Mouse (Mus musculus): Measurements from ENCODE around the gene Pex10. TPM values are rescaled to one million over a fixed set of nuclear protein-coding genes. Genes with fewer than 3 reads are reported as not detected.

Pex10 gene
- total and polyA plus RNA-seq, 3 experiments = 9.2 to 21.9 (median 15.6) TPM

GRCm38 (mm10) chr4:155075137-155075536, 8.3 kb downstream of the Pex10 start:
- in situ Hi-C loops (cut with MboI; ENCODE audit: low pct_ligation_motif_present, low pct_unique_long_range_greater_than_20kb, low sequenced_read_pairs) (no loop called here), dilution Hi-C loops (cut with MboI; ENCODE audit: extremely low pct_ligation_motif_present, extremely low pct_unique_long_range_greater_than_20kb, low sequenced_read_pairs) (no loop called here)
- no peaks in the 10 kb centered on the region for H3K27me3 ChIP-seq (replicated peaks)
- DNase-seq (ENCODE audit: extremely low read depth) = no peak
- H3K4me1 ChIP-seq (ENCODE audit: control insufficient read depth in 1 of 2, insufficient read depth in 2 of 2) = no peaks in the 10 kb centered on the region
- H3K36me3 ChIP-seq (replicated peaks in 1 of 2; ENCODE audit: control insufficient read depth in 1 of 2, insufficient read depth in 1 of 2, low read length in 1 of 2) = peaks cover 77 to 85% of the 10 kb centered on the region in 2 experiments
- TF ChIP-seq HCFC1 (IDR thresholded peaks at IDR 0.05; ENCODE audit: low read depth, low read length) (no peak), POLR2A (IDR thresholded peaks at IDR 0.05; ENCODE audit: low read depth, low read length) (0 out of 2 replicates have a peak, but pooled peaks have one; percentile 15)
- no peak overlapping the region for H3K4me2 ChIP-seq (ENCODE audit: insufficient read depth, low read depth, poor library complexity, severe bottlenecking)
- H3K4me3 ChIP-seq (replicated peaks in 1 of 3; ENCODE audit: low read depth in 2 of 3, low read length in 2 of 3, poor library complexity in 1 of 3) = no peak overlapping the region
- no peaks in the 10 kb centered on the region for H3K9me3 ChIP-seq (replicated peaks; ENCODE audit: low read length)
- H3K79me2 ChIP-seq (replicated peaks; ENCODE audit: control insufficient read depth, extremely low read depth, insufficient read depth, poor library complexity, severe bottlenecking) = peaks cover 22% of the 10 kb centered on the region
- no peak overlapping the region for H3K27ac ChIP-seq (ENCODE audit: insufficient read depth, low read depth)
- H3K9ac ChIP-seq (ENCODE audit: insufficient read depth, low read depth) = no peak overlapping the region

GRCm38 (mm10) chr4:155075813-155076212, 9.0 kb downstream of the Pex10 start:
- H3K27ac ChIP-seq (ENCODE audit: insufficient read depth, low read depth) = no peak overlapping the region
- TF ChIP-seq RCOR1 (conservative IDR thresholded peaks at IDR 0.05; ENCODE audit: low read depth, low read length) (no peak), MEF2A (IDR thresholded peaks at IDR 0.05; ENCODE audit: borderline replicate concordance, low read depth, low read length) (no peak), SMC3 (IDR thresholded peaks at IDR 0.05; ENCODE audit: low read depth, low read length) (no peak), ELF1 (IDR thresholded peaks at IDR 0.05; ENCODE audit: low read depth, low read length) (no peak), JUND (conservative IDR thresholded peaks at IDR 0.05; ENCODE audit: low read depth, low read length) (no peak), CHD1 (IDR thresholded peaks at IDR 0.05; ENCODE audit: low read depth, low read length) (no peak), E2F4 (IDR thresholded peaks at IDR 0.05; ENCODE audit: insufficient replicate concordance, low read depth, low read length) (no peak), USF1 (IDR thresholded peaks at IDR 0.05; ENCODE audit: low read depth, low read length) (no peak), SIN3A (IDR thresholded peaks at IDR 0.05; ENCODE audit: low read length) (no peak), RAD21 (IDR thresholded peaks at IDR 0.05; ENCODE audit: low read depth, low read length) (no peak), MAX (IDR thresholded peaks at IDR 0.05; ENCODE audit: low read length) (no peak)
- in situ Hi-C loops (cut with MboI; ENCODE audit: low pct_ligation_motif_present, low pct_unique_long_range_greater_than_20kb, low sequenced_read_pairs) = no loop called here
- no peak overlapping the region for H3K4me2 ChIP-seq (ENCODE audit: insufficient read depth, low read depth, poor library complexity, severe bottlenecking)
- DNase-seq (ENCODE audit: extremely low read depth) = no peak
- no peaks in the 10 kb centered on the region for H3K9me3 ChIP-seq (replicated peaks; ENCODE audit: low read length)
- no peaks in the 10 kb centered on the region for H3K4me1 ChIP-seq (ENCODE audit: control insufficient read depth in 1 of 2, insufficient read depth in 2 of 2)
- no peaks in the 10 kb centered on the region for H3K27me3 ChIP-seq (replicated peaks)
- H3K9ac ChIP-seq (ENCODE audit: insufficient read depth, low read depth) = no peak overlapping the region
- peaks cover 28% of the 10 kb centered on the region for H3K79me2 ChIP-seq (replicated peaks; ENCODE audit: control insufficient read depth, extremely low read depth, insufficient read depth, poor library complexity, severe bottlenecking)
- dilution Hi-C loops (cut with MboI; ENCODE audit: extremely low pct_ligation_motif_present, extremely low pct_unique_long_range_greater_than_20kb, low sequenced_read_pairs) = no loop called here
- H3K4me3 ChIP-seq (replicated peaks in 1 of 3; ENCODE audit: low read depth in 2 of 3, low read length in 2 of 3, poor library complexity in 1 of 3) = no peak overlapping the region
- H3K36me3 ChIP-seq (replicated peaks in 1 of 2; ENCODE audit: control insufficient read depth in 1 of 2, insufficient read depth in 1 of 2, low read length in 1 of 2) = peaks cover 77 to 85% of the 10 kb centered on the region in 2 experiments

- H3K27ac ChIP-seq (ENCODE audit: insufficient read depth, low read depth) = no peak overlapping the region
- H3K4me2 ChIP-seq (ENCODE audit: insufficient read depth, low read depth, poor library complexity, severe bottlenecking) = no peak overlapping the region
- peaks cover 2 to 4% of the 10 kb centered on the region in 2 experiments; a peak in 3 of 4 replicates for H3K4me1 ChIP-seq (ENCODE audit: control insufficient read depth in 1 of 2, insufficient read depth in 2 of 2)
- H3K79me2 ChIP-seq (replicated peaks; ENCODE audit: control insufficient read depth, extremely low read depth, insufficient read depth, poor library complexity, severe bottlenecking) = peaks cover 32% of the 10 kb centered on the region
- H3K4me3 ChIP-seq (replicated peaks in 1 of 3; ENCODE audit: low read depth in 2 of 3, low read length in 2 of 3, poor library complexity in 1 of 3) = no peak overlapping the region
- H3K27me3 ChIP-seq (replicated peaks) = no peaks in the 10 kb centered on the region
- peaks cover 75 to 84% of the 10 kb centered on the region in 2 experiments for H3K36me3 ChIP-seq (replicated peaks in 1 of 2; ENCODE audit: control insufficient read depth in 1 of 2, insufficient read depth in 1 of 2, low read length in 1 of 2)
- no peak for DNase-seq (ENCODE audit: extremely low read depth)
- TF ChIP-seq KAT2A (IDR thresholded peaks at IDR 0.05; ENCODE audit: insufficient replicate concordance, low read length) (no peak), CTCF (conservative IDR thresholded peaks at IDR 0.05 in 1 of 2, IDR thresholded peaks at IDR 0.05 in 1 of 2; ENCODE audit: low read depth in 2 of 2, low read length in 2 of 2) (peak in 1 of 2 experiments; percentile 20; a peak in 2 of 4 replicates), UBTF (IDR thresholded peaks at IDR 0.05; ENCODE audit: low read depth, low read length) (no peak), PAX5 (IDR thresholded peaks at IDR 0.05; ENCODE audit: low read length) (no peak)
- dilution Hi-C loops (cut with MboI; ENCODE audit: extremely low pct_ligation_motif_present, extremely low pct_unique_long_range_greater_than_20kb, low sequenced_read_pairs) = no loop called here
- H3K9me3 ChIP-seq (replicated peaks; ENCODE audit: low read length) = no peaks in the 10 kb centered on the region
- in situ Hi-C loops (cut with MboI; ENCODE audit: low pct_ligation_motif_present, low pct_unique_long_range_greater_than_20kb, low sequenced_read_pairs) = no loop called here
- no peak overlapping the region for H3K9ac ChIP-seq (ENCODE audit: insufficient read depth, low read depth)
These were observed 9.9 kb downstream of the Pex10 start for GRCm38 (mm10) chr4:155076677-155077076.
